ENCODE assay signal across 21 mouse cellular contexts in genomic region chr16:26532287-26532686, GRCm38 (mm10). TPM values are rescaled to one million over a fixed set of nuclear protein-coding genes. Genes with fewer than 3 reads are reported as not detected.
DNase-seq lines count a peak whose midpoint lies in the region; ATAC-seq and TF ChIP-seq lines count a peak whose summit lies in the region.
"Had no signal": no experiment of that assay in that cellular context is flagged by ENCODE, and none has a peak within 500 bp of the region (broad histone marks: within the 10 kb centered on the region; RNA-seq: fewer than 3 reads in every experiment).

No protein-coding gene starts in this region.

- WGBS in kidney, adult 2 months, result 40% methylated on average over 1 of the region's 1 CpGs
- WGBS in midbrain, embryonic 11.5 days, result 92% methylated on average over 1 of the region's 1 CpGs
- WGBS in midbrain, embryonic 10.5 days, result 87% methylated on average over 1 of the region's 1 CpGs

- no peaks in the 10 kb centered on the region for H3K27me3 ChIP-seq in kidney, adult 2 months (replicated peaks; ENCODE audit: control insufficient read depth, insufficient read depth, low read length)
- H3K27me3 ChIP-seq in midbrain, embryonic 11.5 days (ENCODE audit: control insufficient read depth, insufficient read depth, low read length), result no peaks in the 10 kb centered on the region
- no peaks in the 10 kb centered on the region for H3K27me3 ChIP-seq in midbrain, embryonic 10.5 days (ENCODE audit: low read depth, poor library complexity, severe bottlenecking)
- H3K27me3 ChIP-seq: embryonic facial prominence, embryonic 13.5 days; forebrain, embryonic 13.5 days; heart, embryonic 15.5 days had no signal

- DNase-seq in kidney, adult 2 months, result peak; percentile 29
- DNase-seq in kidney, adult 11 months, result no peak
- DNase-seq in midbrain, embryonic 11.5 days (ENCODE audit: low spot score, missing footprints), result peak; percentile 61
- DNase-seq in midbrain, embryonic 10.5 days (ENCODE audit: low spot score), result no peak
- peak; percentile 65 for DNase-seq in brain, embryonic 14.5 days (ENCODE audit: low read depth)
- no peak for DNase-seq in right cerebral cortex, postnatal 4 days
- DNase-seq: adrenal gland, adult 8-10 months; cerebellum, adult 18-20 months; cerebellum, adult 9-11 months; cerebellum, postnatal 36 days; gastrocnemius, postnatal 14 days; heart, adult 2 months; heart, postnatal 14 days had no signal

- no peak for TF ChIP-seq CTCF in kidney, adult 2 months (conservative IDR thresholded peaks at IDR 0.05; ENCODE audit: insufficient read depth, insufficient read length, low read depth, low read length)
- no peak for TF ChIP-seq CTCF in brain, embryonic 14.5 days (IDR thresholded peaks at IDR 0.05; ENCODE audit: borderline replicate concordance, extremely low read depth, insufficient read depth, insufficient read length)

- no peak for TF ChIP-seq POLR2A in kidney, adult 2 months (IDR thresholded peaks at IDR 0.05; ENCODE audit: low read depth, low read length)
- no peak for TF ChIP-seq POLR2A in brain, embryonic 14.5 days (IDR thresholded peaks at IDR 0.05; ENCODE audit: borderline replicate concordance, extremely low read depth, insufficient read depth, insufficient read length, poor library complexity, severe bottlenecking)

- no peak overlapping the region for H3K4me2 ChIP-seq in midbrain, embryonic 11.5 days
- H3K4me2 ChIP-seq: embryonic facial prominence, embryonic 13.5 days; forebrain, embryonic 13.5 days; heart, embryonic 11.5 days; heart, embryonic 15.5 days; hindbrain, embryonic 14.5 days had no signal

- peaks cover 2% of the 10 kb centered on the region for H3K4me1 ChIP-seq in kidney, adult 2 months (ENCODE audit: control insufficient read depth, insufficient read depth, low read length)
- H3K4me1 ChIP-seq in midbrain, embryonic 11.5 days (ENCODE audit: control insufficient read depth, insufficient read depth, low read length), result no peaks in the 10 kb centered on the region
- peaks cover 13% of the 10 kb centered on the region; the same call in 1 of the 2 replicates for H3K4me1 ChIP-seq in midbrain, embryonic 10.5 days
- H3K4me1 ChIP-seq: heart, embryonic 15.5 days had no signal

- no peak overlapping the region for H3K27ac ChIP-seq in kidney, adult 2 months (ENCODE audit: insufficient read depth, low read depth, low read length)
- no peak overlapping the region for H3K27ac ChIP-seq in midbrain, embryonic 11.5 days (ENCODE audit: low read depth, low read length)
- H3K27ac ChIP-seq in midbrain, embryonic 10.5 days (replicated peaks), result no peak overlapping the region
- H3K27ac ChIP-seq: embryonic facial prominence, embryonic 13.5 days; forebrain, embryonic 13.5 days; heart, adult 2 months; heart, embryonic 15.5 days; hindbrain, embryonic 14.5 days had no signal

- no peak overlapping the region for H3K4me3 ChIP-seq in kidney, adult 2 months (ENCODE audit: insufficient read depth, low read depth, low read length)
- H3K4me3 ChIP-seq in midbrain, embryonic 11.5 days (ENCODE audit: low read depth, low read length), result no peak overlapping the region
- H3K4me3 ChIP-seq in midbrain, embryonic 10.5 days, result no peak overlapping the region
- H3K4me3 ChIP-seq: embryonic facial prominence, embryonic 13.5 days; forebrain, embryonic 13.5 days; heart, adult 2 months; heart, embryonic 15.5 days had no signal

- H3K9ac ChIP-seq in midbrain, embryonic 11.5 days (ENCODE audit: low read length), result no peak overlapping the region
- H3K9ac ChIP-seq: embryonic facial prominence, embryonic 13.5 days; forebrain, embryonic 13.5 days; heart, embryonic 15.5 days; hindbrain, embryonic 14.5 days had no signal

- H3K36me3 ChIP-seq in kidney, adult 2 months (ENCODE audit: control insufficient read depth, insufficient read depth, low read length), result no peaks in the 10 kb centered on the region
- no peaks in the 10 kb centered on the region for H3K36me3 ChIP-seq in midbrain, embryonic 11.5 days (ENCODE audit: control insufficient read depth, insufficient read depth, low read length)
- H3K36me3 ChIP-seq in midbrain, embryonic 10.5 days, result no peaks in the 10 kb centered on the region
- H3K36me3 ChIP-seq: embryonic facial prominence, embryonic 13.5 days; G1E; heart, embryonic 15.5 days had no signal

- no peaks in the 10 kb centered on the region for H3K9me3 ChIP-seq in midbrain, embryonic 11.5 days (ENCODE audit: control insufficient read depth, low read length)
- H3K9me3 ChIP-seq in midbrain, embryonic 10.5 days (replicated peaks), result no peaks in the 10 kb centered on the region
- H3K9me3 ChIP-seq: embryonic facial prominence, embryonic 13.5 days; forebrain, embryonic 13.5 days; G1E; heart, embryonic 15.5 days had no signal

- ATAC-seq in midbrain, embryonic 11.5 days (ENCODE audit: low FRiP score), result no peak
- ATAC-seq: forebrain, embryonic 13.5 days had no signal

RNA-seq across cellular contexts. Expression of gene Tmem207, which starts 5.7 kb away (rescaled TPM):
- polyA plus RNA-seq in kidney, adult 2 months (2012; rRNA removed), result 7.2 and 7.8 TPM in 2 replicates
- 0.20 and 0.36 TPM in 2 replicates for polyA plus RNA-seq in midbrain, embryonic 11.5 days (2014; fragmentation: Nextera tagmentation; extraction: Ambion mirVana)
- polyA plus RNA-seq in midbrain, embryonic 10.5 days (2016; fragmentation: Nextera tagmentation; extraction: Ambion mirVana), result 0.12 TPM in 1 of 2 replicates, not detected in the other
- polyA plus RNA-seq in brain, embryonic 14.5 days (2012; rRNA removed), result 0.10 and 0.25 TPM in 2 replicates
- polyA plus RNA-seq: embryonic facial prominence, embryonic 13.5 days; forebrain, embryonic 13.5 days; frontal cortex, adult 2 months; G1E; gonadal fat pad, adult 2 months; heart, adult 2 months; heart, embryonic 11.5 days; heart, embryonic 15.5 days had no signal

RNA-seq across cellular contexts. Expression of gene Il1rap, which starts 49.2 kb away (rescaled TPM):
- polyA plus RNA-seq in kidney, adult 2 months (2012; rRNA removed), result 2.7 and 3.1 TPM in 2 replicates
- polyA plus RNA-seq in midbrain, embryonic 11.5 days (2014; fragmentation: Nextera tagmentation; extraction: Ambion mirVana), result 7.2 and 8.1 TPM in 2 replicates
- 3.0 and 5.1 TPM in 2 replicates for polyA plus RNA-seq in midbrain, embryonic 10.5 days (2016; fragmentation: Nextera tagmentation; extraction: Ambion mirVana)
- polyA plus RNA-seq in brain, embryonic 14.5 days (2012; rRNA removed), result 4.0 and 6.7 TPM in 2 replicates

Comparison
In these comparisons a context has a peak if more than half of its experiments do, and no peak if none do; other contexts are left out.
1. DNase-seq: peak in kidney, adult 2 months (single experiment), midbrain, embryonic 11.5 days (single experiment) and brain, embryonic 14.5 days (single experiment); none in kidney, adult 11 months (single experiment), midbrain, embryonic 10.5 days (single experiment) and right cerebral cortex, postnatal 4 days (single experiment).